Mouse (Mus musculus): ENCODE measurements around the gene Matn1.

GRCm38 (mm10) chr4:130957156-130957555 is 13.0 kb downstream of the Matn1 start:
- no peak for TF ChIP-seq POLR2A (IDR thresholded peaks at IDR 0.05; ENCODE audit: insufficient read length, low read depth)
- TF ChIP-seq SRF (IDR thresholded peaks at IDR 0.05; ENCODE audit: control insufficient read depth, insufficient read length, low read depth): no peak
- TF ChIP-seq E2F4 (IDR thresholded peaks at IDR 0.05; ENCODE audit: insufficient read depth): no peak
- no peak for TF ChIP-seq MYOG (IDR thresholded peaks at IDR 0.05; ENCODE audit: control insufficient read depth in 1 of 3, insufficient read depth in 1 of 3, insufficient read length in 2 of 3, low read depth in 2 of 3)

Data from myocyte (in vitro differentiated cells).